Mouse (Mus musculus) layer of hippocampus, adult 2 months (tissue): ENCODE measurements at regions not wholly inside any gene's neighbourhood (a gene's known extent, or its start where the extent isn't known, plus 50 kb on each side); places are given as distances from the start of the nearest gene placed in this dataset.
A peak's percentile ranks its signal among the peaks of the same experiment; 100 is the strongest.

Experiments
- DNase-seq, 2 experiments: peaks; one replicate each; pipeline ENCODE4 v3.0.0; 2022; ENCODE audit warnings: low spot score in 2 of 2
- H3K27ac ChIP-seq: fragments of 200-600 bp; 2 replicates; pipeline ENCODE4 v1.8.1; 2022
- H3K4me3 ChIP-seq: fragments of 200-600 bp; 2 replicates; pipeline ENCODE4 v1.8.1; 2022; ENCODE audit warnings: mild to moderate bottlenecking
- CTCF ChIP-seq: fragments of 200-600 bp; conservative IDR thresholded peaks from 2 replicates; pipeline ENCODE4 v1.8.1; 2022; ENCODE audit warnings: antibody characterized with exemption, mild to moderate bottlenecking, moderate library complexity

DNA sequence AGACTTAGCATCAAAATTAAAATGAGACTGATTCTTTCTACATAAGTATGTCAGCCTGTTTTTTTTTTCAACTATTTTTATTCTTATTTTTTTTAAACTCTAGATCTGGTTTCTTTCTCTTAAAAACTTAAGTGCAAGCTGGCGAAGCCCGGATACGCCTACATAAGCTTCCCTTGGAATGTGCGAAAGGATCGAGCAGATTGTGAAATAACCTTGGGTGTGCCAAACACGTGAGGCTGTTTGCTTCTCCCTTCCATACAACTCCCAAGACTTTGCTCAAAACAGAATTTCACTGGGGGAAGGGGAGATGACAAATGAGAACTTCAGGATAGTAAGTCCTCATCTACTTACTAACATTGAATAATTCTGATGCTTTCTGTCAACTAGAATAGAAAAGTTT is 236.3 kb downstream of the Pdcd6ip start:
- no peak for TF ChIP-seq CTCF
- H3K27ac ChIP-seq: peak overlapping the region; percentile 39; the same call in 1 of the 2 replicates
- no peak overlapping the region for H3K4me3 ChIP-seq
- DNase-seq: peak; percentile 59 to 82

DNA sequence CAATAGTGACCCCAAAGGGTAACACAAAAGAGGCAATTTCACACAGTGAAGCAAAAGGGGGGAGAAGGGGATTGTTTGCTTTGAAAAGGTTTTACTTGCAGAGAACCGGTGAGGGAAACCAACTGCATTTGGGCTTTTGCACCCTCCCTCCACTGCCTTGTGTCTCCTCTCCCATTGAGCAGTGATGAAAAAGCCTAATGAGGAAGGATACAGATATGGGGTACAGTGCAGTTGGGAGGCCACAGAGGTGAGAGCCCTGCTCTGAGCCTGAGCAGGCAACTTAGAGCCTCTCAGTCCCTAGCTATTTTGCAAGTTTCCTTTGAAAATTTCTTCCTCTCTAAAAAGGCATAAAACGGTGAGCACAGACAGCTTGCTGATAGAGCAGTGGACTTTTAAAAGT is 245.2 kb downstream of the Pdcd6ip start:
- Histone ChIP-seq H3K27ac (no peak overlapping the region), H3K4me3 (no peak overlapping the region)
- no peak for TF ChIP-seq CTCF
- no peak for DNase-seq

DNA sequence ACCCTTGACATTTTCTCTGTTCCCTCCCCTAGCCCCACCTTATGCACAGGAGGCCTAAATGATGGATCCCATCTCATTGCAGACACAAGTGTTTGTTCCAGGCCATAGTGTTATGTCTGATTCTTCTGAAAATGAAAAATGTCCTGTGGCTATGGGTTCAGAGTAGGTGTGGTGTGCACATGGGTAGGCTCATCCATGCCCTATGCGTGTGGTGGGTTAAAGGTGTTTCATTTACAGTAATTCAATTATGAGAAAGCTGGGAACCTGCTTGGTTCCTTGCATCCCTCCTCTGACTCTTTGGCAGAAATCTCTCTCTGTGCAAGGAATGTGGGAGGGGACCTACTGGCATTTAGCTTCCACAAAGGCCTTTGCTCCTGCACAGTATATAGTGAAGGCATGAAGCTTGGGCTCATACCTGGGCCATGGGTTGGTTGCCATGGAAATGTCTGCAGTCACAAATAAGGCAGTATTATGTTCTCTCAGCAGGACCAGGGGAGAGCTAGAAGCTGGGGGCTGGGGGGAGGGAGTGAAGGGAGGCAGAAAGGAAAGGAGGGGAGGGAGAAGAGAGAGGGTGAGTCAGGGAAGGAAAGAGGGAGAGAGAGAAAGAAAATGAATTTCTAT is 245.7 kb downstream of the Pdcd6ip start:
- TF ChIP-seq CTCF: no peak
- Histone ChIP-seq H3K4me3 (no peak overlapping the region), H3K27ac (no peak overlapping the region)
- no peak for DNase-seq

DNA sequence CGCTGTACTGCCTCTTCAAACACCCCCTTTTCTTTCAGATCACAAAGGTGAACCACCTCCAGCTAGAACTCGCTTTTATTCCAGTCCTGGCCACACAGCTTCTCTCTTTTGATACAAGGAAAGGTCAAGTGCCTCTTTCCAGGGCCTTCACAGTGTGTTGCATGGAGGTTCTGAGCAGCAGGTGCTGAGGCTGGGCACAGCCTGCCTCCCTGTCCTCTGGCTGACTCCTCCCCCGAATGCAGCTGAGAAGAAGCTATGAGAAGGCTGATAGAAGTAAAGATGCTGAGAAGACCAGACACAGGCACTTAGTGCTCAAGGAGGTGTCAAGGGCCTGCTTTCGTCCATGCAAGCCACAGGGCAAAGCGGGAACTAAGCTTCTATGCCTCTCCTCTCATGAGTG is 248.2 kb downstream of the Pdcd6ip start:
- no peak for TF ChIP-seq CTCF
- no peak overlapping the region for H3K4me3 ChIP-seq
- DNase-seq: no peak
- H3K27ac ChIP-seq: no peak overlapping the region

DNA sequence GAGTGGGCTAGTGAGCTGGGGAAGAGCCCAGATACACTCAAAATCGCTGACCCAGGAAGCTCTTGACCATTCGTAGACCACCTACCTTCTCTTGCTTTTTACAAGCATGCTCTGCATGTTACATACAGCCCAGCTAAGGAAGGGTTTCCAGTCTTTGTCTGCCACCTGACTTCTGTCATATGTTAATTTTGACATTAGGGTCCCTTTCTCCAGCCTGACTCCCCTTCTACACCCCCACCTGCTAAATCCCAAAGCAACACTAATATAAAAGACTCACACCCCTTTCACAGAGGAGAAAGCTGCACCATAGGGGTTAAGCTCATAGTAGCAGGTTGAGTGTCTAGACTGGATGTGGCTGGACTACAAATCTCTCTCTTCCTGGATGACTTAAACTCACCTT is 248.8 kb downstream of the Pdcd6ip start:
- no peak for DNase-seq
- no peak overlapping the region for H3K27ac ChIP-seq
- no peak overlapping the region for H3K4me3 ChIP-seq
- TF ChIP-seq CTCF: no peak

DNA sequence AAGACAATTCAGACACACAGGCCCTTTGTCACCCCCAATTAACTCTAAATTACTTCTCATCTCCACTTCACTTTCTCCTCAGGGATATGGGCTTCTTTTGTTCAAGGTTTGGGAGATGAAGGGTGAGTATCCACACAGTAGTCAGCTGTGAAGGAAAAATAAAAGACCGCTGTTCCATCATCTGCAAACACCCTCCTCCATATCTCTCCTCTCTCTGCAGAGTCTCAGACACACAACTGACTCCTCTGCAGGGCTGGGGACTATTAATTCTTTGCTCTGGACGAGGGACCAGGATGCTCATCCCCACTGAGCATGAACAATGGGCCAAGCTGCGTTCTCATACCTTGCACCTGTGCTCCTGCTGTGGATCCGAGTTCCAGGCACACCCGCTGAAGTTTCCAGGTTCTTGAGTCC is 249.3 kb downstream of the Pdcd6ip start:
- no peak for DNase-seq
- TF ChIP-seq CTCF: no peak
- Histone ChIP-seq H3K27ac (no peak overlapping the region), H3K4me3 (no peak overlapping the region)

DNA sequence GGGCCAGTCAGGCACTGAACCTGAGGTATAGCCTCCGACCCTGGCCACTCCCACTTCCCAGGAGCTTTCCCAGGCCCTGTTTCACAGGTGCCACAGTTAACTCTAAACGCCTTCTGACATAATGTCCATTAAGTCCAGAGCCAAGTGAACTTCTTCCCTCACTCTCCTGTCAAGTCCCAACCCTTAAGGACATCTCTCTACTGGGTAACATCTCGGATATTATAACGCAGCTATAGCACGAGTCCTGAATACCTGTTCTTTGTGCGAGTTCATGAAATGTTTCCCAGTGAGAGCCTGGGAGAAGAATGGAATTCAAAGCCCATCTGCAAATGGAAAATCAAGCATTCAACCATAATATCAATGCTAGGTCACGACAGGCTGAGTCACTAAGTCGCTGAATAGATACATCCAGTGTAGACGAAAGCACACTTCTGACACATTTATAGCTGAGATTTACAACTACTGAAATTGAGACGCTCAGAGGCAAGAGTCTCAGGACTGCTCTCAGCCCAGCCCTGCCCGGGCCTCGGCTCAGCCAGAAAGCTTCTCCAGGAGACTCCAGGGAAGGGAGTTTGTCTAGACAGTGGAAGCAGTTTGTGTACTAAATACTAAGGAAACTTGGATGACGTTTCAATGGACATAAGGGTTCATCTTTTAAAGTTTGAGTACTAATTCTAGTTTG is 250.7 kb downstream of the Pdcd6ip start:
- no peak overlapping the region for H3K4me3 ChIP-seq
- no peak for TF ChIP-seq CTCF
- DNase-seq: no peak

DNA sequence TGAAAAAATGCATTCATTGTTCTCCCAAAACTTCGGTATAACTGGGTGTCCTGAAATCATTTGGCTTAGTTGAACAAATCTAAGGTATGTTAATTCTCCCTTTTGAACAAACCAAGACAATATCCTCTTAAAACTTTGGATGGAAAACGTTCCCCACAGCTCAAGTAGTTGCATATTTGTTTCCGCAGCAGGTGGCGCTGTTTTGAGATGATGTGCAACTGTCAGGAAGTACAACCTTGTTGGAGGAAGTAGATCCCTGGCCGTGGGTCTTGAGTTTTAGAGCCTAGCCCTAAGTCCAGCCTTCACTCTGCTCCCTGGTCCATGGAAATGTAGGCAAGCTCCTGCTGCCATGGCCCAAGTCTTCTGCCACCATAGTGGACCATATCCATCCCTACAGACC is 252.5 kb downstream of the Pdcd6ip start:
- peak; percentile 56 for TF ChIP-seq CTCF

More for the DNA sequence above, 250.7 kb downstream of the Pdcd6ip start:
- no peak overlapping the region for H3K27ac ChIP-seq

DNA sequence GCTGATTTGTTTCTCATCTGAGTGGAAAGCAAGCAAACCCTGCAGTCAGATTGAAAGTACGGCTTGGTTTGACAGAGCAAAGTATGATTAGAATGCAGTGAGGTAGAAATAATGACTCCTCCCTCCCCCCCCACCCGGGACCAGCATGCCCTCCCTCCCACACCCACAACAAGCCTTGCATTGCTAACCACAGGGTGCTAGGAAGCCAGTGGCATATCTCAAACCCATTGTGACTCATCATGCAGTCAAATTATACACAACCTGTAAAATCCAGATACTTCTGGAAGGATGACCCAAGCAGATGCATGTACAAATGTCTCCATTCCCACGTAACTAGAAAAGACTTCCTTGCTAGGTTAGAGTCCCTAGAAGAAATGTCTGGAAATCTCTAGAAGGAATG is 254.8 kb downstream of the Pdcd6ip start:
- H3K27ac ChIP-seq: no peak overlapping the region
- no peak for TF ChIP-seq CTCF
- no peak for DNase-seq
- no peak overlapping the region for H3K4me3 ChIP-seq

More for the DNA sequence above, 252.5 kb downstream of the Pdcd6ip start:
- H3K27ac ChIP-seq: no peak overlapping the region
- no peak for DNase-seq
- H3K4me3 ChIP-seq: no peak overlapping the region

DNA sequence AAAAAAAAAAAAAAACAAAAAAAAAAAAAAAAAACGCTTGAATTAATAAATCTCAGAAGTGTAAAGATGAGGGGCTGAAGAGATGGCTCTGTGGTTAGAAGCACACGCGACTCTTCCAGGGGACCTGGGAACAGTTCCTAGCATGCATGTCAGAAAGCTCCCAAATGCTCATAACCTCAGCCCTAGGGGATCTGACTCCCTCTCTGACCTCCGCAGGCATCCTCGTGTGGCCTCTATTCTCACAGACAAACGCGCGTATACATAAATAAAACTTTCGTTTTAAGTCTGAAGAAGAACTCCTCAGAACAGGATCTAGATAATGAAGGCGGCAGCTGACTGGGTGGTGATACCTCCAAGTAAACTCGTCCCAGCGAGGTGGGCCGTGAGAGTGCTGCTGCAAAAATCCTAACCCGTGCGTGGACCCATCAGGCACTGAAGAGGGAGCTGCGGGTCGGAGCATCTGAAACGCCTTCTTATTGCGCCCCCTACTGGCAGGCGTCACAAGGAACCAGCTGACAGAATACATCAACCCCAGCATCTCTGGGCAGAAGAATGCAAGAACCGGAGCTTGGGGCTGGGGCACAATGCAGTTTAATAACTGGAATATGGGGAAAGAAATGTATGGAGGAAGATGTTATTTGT is 266.2 kb downstream of the Pdcd6ip start:
- peak; percentile 90 for TF ChIP-seq CTCF
- Histone ChIP-seq H3K4me3 (peak overlapping the region; percentile 51), H3K27ac (peak overlapping the region; percentile 51; the same call in 1 of the 2 replicates)
- DNase-seq: peak; percentile 75 to 89

DNA sequence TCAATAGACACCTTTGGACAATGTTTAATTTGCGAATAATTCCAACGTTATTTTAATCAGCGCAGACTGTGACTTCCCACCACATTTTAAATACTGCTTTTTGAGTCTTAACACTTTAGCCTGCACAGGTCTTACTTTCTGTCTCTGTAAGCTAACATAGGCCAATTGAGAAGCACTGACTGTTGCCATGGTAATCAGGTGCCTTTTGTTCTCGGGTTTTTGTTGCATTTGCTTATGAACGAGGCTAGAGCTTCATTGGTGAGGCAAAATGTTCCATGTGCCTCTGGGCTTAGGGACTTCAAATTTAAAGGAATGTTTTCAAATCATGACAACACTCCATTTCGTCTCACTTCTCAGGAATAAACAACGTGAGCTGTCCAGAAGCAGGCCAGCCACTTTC is 269.7 kb downstream of the Pdcd6ip start:
- H3K4me3 ChIP-seq: no peak overlapping the region
- no peak for TF ChIP-seq CTCF
- DNase-seq: no peak
- no peak overlapping the region for H3K27ac ChIP-seq

DNA sequence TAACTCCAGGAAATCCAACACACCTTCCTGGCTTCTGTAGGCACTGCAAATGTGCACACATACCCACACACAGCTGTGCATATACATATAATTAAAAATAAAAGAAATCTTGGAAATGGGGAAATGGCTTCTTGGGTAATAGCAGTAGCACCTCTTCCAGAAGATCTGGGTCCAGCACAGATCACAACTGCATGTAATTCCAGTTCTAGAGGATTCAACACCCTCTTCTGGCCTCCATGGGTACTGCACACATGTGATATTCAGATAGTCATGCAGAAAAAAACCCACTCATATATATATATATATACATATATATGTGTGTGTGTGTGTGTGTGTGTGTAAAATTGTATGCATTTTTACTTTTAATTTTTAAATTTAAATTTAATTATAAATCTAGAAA is 272.1 kb downstream of the Pdcd6ip start:
- H3K4me3 ChIP-seq: no peak overlapping the region
- TF ChIP-seq CTCF: peak; percentile 64
- no peak overlapping the region for H3K27ac ChIP-seq
- DNase-seq: no peak

DNA sequence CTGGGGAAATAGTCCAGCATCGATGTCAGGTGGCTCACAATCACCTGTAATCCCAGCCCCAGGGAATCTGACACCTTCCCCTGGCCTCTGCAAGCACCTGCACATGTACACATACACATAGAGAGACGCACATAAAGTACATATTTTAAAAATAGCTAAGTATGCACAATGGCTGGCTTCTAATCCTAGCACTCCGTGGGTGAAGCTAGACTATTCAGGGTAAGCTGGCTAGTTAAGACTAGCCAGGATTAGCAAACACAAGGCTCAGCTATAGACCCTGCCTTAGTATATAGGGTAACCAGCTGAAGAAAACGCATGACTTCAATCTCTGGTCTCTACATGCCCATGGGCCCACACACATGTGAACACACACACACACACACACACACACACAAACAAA is 274.6 kb downstream of the Pdcd6ip start:
- Histone ChIP-seq H3K27ac (no peak overlapping the region), H3K4me3 (no peak overlapping the region)
- no peak for DNase-seq
- TF ChIP-seq CTCF: no peak
